Mouse (Mus musculus): Measurements from ENCODE around the gene Setd3. TPM values are rescaled to one million over a fixed set of nuclear protein-coding genes. Genes with fewer than 3 reads are reported as not detected.

Gene Setd3
- polyA plus RNA-seq, 1 experiment from 2014 or later, result 62.4 TPM

DNA sequence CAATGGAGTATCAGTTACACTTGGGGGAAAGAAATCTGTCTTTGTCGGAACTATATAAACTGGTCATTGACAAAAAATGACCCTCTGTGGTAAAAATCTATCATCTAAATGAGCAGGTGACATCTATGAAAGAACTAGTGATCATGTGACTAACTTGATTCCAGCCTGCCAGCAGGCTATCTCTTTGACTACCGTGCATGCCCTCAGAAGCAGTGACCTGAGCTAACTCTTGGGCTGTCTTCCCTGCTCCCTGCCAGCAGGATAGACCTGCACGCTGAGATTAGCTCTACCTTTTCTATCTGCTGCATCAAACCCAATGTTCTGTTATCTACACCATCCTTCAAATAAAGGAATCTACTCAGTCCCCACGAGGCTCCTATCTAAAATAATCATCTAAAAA lies 6.5 kb downstream of the Setd3 start:
- no peak for ATAC-seq (replicated peaks; ENCODE audit: insufficient number of reproducible peaks, low FRiP score, low TSS enrichment)
- Histone ChIP-seq H3K4me1 (ENCODE audit: control insufficient read depth, insufficient read depth, low read length) (peaks cover 30% of the 10 kb centered on the region), H3K4me2 (no peak overlapping the region), H3K36me3 (ENCODE audit: control insufficient read depth, insufficient read depth, low read length) (no peaks in the 10 kb centered on the region), H3K27me3 (ENCODE audit: control insufficient read depth, insufficient read depth, low read length) (no peaks in the 10 kb centered on the region), H3K9me3 (replicated peaks; ENCODE audit: control insufficient read depth, low read length) (no peaks in the 10 kb centered on the region), H3K9ac (ENCODE audit: low read depth, low read length) (no peak overlapping the region), H3K27ac (ENCODE audit: low read depth, low read length) (no peak overlapping the region), H3K4me3 (ENCODE audit: low read depth, low read length) (no peak overlapping the region)
- 58% methylated on average over 4 of the region's 4 CpGs for WGBS (ENCODE audit: insufficient replicate concordance)

DNA sequence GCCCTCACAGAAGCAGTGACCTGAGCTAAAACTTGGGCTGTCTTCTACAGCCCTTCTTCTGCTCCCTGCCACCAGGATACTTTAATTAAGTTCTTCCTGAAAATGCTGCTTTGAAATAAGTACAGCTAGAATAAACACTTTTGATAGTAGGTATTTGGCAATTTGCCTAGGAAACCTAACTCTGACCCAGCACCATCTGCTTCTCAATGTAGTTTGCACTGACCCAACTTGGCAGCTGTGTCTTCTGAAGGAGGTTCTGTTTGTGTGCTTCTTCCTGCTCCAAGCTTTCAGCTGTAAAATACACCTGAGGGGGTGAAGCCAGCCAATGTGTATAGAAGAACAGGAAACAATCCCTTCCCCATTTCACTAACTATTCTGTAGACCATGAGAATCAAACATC lies 7.8 kb downstream of the Setd3 start:
- H3K36me3 ChIP-seq (ENCODE audit: control insufficient read depth, insufficient read depth, low read length), result no peaks in the 10 kb centered on the region
- H3K4me3 ChIP-seq (ENCODE audit: low read depth, low read length), result no peak overlapping the region
- H3K4me2 ChIP-seq, result no peak overlapping the region
- H3K27me3 ChIP-seq (ENCODE audit: control insufficient read depth, insufficient read depth, low read length), result no peaks in the 10 kb centered on the region
- H3K27ac ChIP-seq (ENCODE audit: low read depth, low read length), result no peak overlapping the region
- peaks cover 22% of the 10 kb centered on the region for H3K4me1 ChIP-seq (ENCODE audit: control insufficient read depth, insufficient read depth, low read length)
- ATAC-seq (replicated peaks; ENCODE audit: insufficient number of reproducible peaks, low FRiP score, low TSS enrichment), result no peak
- H3K9ac ChIP-seq (ENCODE audit: low read depth, low read length), result no peak overlapping the region
- no peaks in the 10 kb centered on the region for H3K9me3 ChIP-seq (replicated peaks; ENCODE audit: control insufficient read depth, low read length)

GRCm38 (mm10) chr12:108170467-108170866 lies 8.6 kb downstream of the Setd3 start:
- ATAC-seq (replicated peaks; ENCODE audit: insufficient number of reproducible peaks, low FRiP score, low TSS enrichment), result no peak

GRCm38 (mm10) chr12:108168909-108169308 lies 10.2 kb downstream of the Setd3 start:
- H3K27me3 ChIP-seq (ENCODE audit: control insufficient read depth, insufficient read depth, low read length), result no peaks in the 10 kb centered on the region
- 59% methylated on average over 3 of the region's 3 CpGs for WGBS (ENCODE audit: insufficient replicate concordance)
- H3K4me2 ChIP-seq, result no peak overlapping the region
- H3K4me1 ChIP-seq (ENCODE audit: control insufficient read depth, insufficient read depth, low read length), result peaks cover 17% of the 10 kb centered on the region; the same call in 1 of the 2 replicates
- H3K27ac ChIP-seq (ENCODE audit: low read depth, low read length), result no peak overlapping the region
- H3K9me3 ChIP-seq (replicated peaks; ENCODE audit: control insufficient read depth, low read length), result no peaks in the 10 kb centered on the region
- H3K4me3 ChIP-seq (ENCODE audit: low read depth, low read length), result no peak overlapping the region
- H3K36me3 ChIP-seq (ENCODE audit: control insufficient read depth, insufficient read depth, low read length), result peaks cover 3% of the 10 kb centered on the region; the same call in 1 of the 2 replicates
- no peak overlapping the region for H3K9ac ChIP-seq (ENCODE audit: low read depth, low read length)
- no peak for ATAC-seq (replicated peaks; ENCODE audit: insufficient number of reproducible peaks, low FRiP score, low TSS enrichment)

More at GRCm38 (mm10) chr12:108170467-108170866, 8.6 kb downstream of the Setd3 start:
- Histone ChIP-seq H3K4me3 (ENCODE audit: low read depth, low read length) (no peak overlapping the region), H3K4me2 (no peak overlapping the region), H3K36me3 (ENCODE audit: control insufficient read depth, insufficient read depth, low read length) (no peaks in the 10 kb centered on the region), H3K9ac (ENCODE audit: low read depth, low read length) (no peak overlapping the region), H3K27me3 (ENCODE audit: control insufficient read depth, insufficient read depth, low read length) (no peaks in the 10 kb centered on the region), H3K9me3 (replicated peaks; ENCODE audit: control insufficient read depth, low read length) (no peaks in the 10 kb centered on the region), H3K4me1 (ENCODE audit: control insufficient read depth, insufficient read depth, low read length) (peaks cover 22% of the 10 kb centered on the region), H3K27ac (ENCODE audit: low read depth, low read length) (no peak overlapping the region)
- 86% methylated on average over 3 of the region's 3 CpGs for WGBS (ENCODE audit: insufficient replicate concordance)

GRCm38 (mm10) chr12:108163706-108164105 lies 15.4 kb downstream of the Setd3 start:
- H3K4me2 ChIP-seq, result no peak overlapping the region
- ATAC-seq (replicated peaks; ENCODE audit: insufficient number of reproducible peaks, low FRiP score, low TSS enrichment), result no peak
- H3K9me3 ChIP-seq (replicated peaks; ENCODE audit: control insufficient read depth, low read length), result no peaks in the 10 kb centered on the region
- no peaks in the 10 kb centered on the region for H3K27me3 ChIP-seq (ENCODE audit: control insufficient read depth, insufficient read depth, low read length)
- no peak overlapping the region for H3K9ac ChIP-seq (ENCODE audit: low read depth, low read length)
- no peak overlapping the region for H3K4me3 ChIP-seq (ENCODE audit: low read depth, low read length)
- H3K4me1 ChIP-seq (ENCODE audit: control insufficient read depth, insufficient read depth, low read length), result no peaks in the 10 kb centered on the region; the same call in 1 of the 2 replicates
- H3K27ac ChIP-seq (ENCODE audit: low read depth, low read length), result no peak overlapping the region
- WGBS (ENCODE audit: insufficient replicate concordance), result 80% methylated on average over 3 of the region's 3 CpGs
- peaks cover 16% of the 10 kb centered on the region for H3K36me3 ChIP-seq (ENCODE audit: control insufficient read depth, insufficient read depth, low read length)

- 86% methylated on average over 1 of the region's 1 CpGs for WGBS (ENCODE audit: insufficient replicate concordance)
- Histone ChIP-seq H3K4me1 (ENCODE audit: control insufficient read depth, insufficient read depth, low read length) (no peaks in the 10 kb centered on the region; the same call in 1 of the 2 replicates), H3K4me2 (no peak overlapping the region), H3K27ac (ENCODE audit: low read depth, low read length) (no peak overlapping the region), H3K4me3 (ENCODE audit: low read depth, low read length) (no peak overlapping the region), H3K27me3 (ENCODE audit: control insufficient read depth, insufficient read depth, low read length) (no peaks in the 10 kb centered on the region), H3K36me3 (ENCODE audit: control insufficient read depth, insufficient read depth, low read length) (peaks cover 16% of the 10 kb centered on the region), H3K9ac (ENCODE audit: low read depth, low read length) (no peak overlapping the region), H3K9me3 (replicated peaks; ENCODE audit: control insufficient read depth, low read length) (no peaks in the 10 kb centered on the region)
- ATAC-seq (replicated peaks; ENCODE audit: insufficient number of reproducible peaks, low FRiP score, low TSS enrichment), result no peak
Measured at GRCm38 (mm10) chr12:108162036-108162435, 17.1 kb downstream of the Setd3 start.

DNA sequence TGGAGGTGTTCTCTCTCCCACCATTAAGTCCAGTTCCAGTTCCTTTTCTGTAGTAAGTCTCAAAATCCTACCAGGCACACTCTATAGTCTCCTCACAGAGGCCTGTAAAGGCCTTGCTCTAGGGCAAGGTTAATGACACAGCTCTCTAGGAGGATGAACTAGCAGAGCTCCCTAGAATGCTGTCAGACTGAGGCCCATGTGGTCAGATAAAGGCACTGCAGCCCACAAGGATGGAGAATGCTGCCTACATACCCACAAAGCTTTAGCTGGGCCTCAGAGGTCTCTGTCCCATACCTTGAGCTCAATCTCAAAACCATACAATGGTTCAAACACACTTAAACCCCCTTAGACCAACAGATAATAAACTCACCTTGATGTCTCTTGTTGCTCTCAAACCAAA lies 19.3 kb downstream of the Setd3 start:
- Histone ChIP-seq H3K4me2 (no peak overlapping the region), H3K4me3 (ENCODE audit: low read depth, low read length) (no peak overlapping the region), H3K9me3 (replicated peaks; ENCODE audit: control insufficient read depth, low read length) (no peaks in the 10 kb centered on the region), H3K27me3 (ENCODE audit: control insufficient read depth, insufficient read depth, low read length) (no peaks in the 10 kb centered on the region), H3K9ac (ENCODE audit: low read depth, low read length) (no peak overlapping the region), H3K36me3 (ENCODE audit: control insufficient read depth, insufficient read depth, low read length) (peaks cover 18% of the 10 kb centered on the region), H3K27ac (ENCODE audit: low read depth, low read length) (no peak overlapping the region), H3K4me1 (ENCODE audit: control insufficient read depth, insufficient read depth, low read length) (no peaks in the 10 kb centered on the region)
- ATAC-seq (replicated peaks; ENCODE audit: insufficient number of reproducible peaks, low FRiP score, low TSS enrichment), result no peak

GRCm38 (mm10) chr12:108152743-108153142 lies 26.4 kb downstream of the Setd3 start:
- 87% methylated on average over 2 of the region's 2 CpGs for WGBS (ENCODE audit: insufficient replicate concordance)
- Histone ChIP-seq H3K4me2 (no peak overlapping the region), H3K27me3 (ENCODE audit: control insufficient read depth, insufficient read depth, low read length) (no peaks in the 10 kb centered on the region), H3K27ac (ENCODE audit: low read depth, low read length) (no peak overlapping the region), H3K4me1 (ENCODE audit: control insufficient read depth, insufficient read depth, low read length) (0 out of 2 replicates have a peak, but pooled peaks cover 7% of the 10 kb centered on the region), H3K36me3 (ENCODE audit: control insufficient read depth, insufficient read depth, low read length) (peaks cover 5% of the 10 kb centered on the region; the same call in 1 of the 2 replicates), H3K9me3 (replicated peaks; ENCODE audit: control insufficient read depth, low read length) (no peaks in the 10 kb centered on the region), H3K9ac (ENCODE audit: low read depth, low read length) (no peak overlapping the region), H3K4me3 (ENCODE audit: low read depth, low read length) (no peak overlapping the region)
- ATAC-seq (replicated peaks; ENCODE audit: insufficient number of reproducible peaks, low FRiP score, low TSS enrichment), result no peak

DNA sequence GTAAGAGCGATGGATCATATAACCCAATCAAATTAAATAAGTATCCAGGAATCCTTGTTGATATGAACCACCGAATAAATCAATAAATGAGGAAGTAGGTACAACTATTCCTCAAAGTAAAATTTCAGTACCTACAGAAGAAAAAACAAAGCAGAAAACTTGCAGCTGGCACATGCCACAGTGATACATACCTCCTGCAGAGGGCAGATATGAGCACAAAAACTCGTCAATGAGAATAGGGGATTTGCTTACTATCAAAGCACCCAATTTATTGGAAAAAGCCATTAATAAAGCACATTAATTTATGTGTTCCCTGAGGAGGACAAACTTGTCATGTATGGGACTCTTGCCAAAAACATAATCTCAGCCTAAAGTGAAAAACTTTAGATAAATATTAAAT lies 29.4 kb downstream of the Setd3 start:
- H3K4me1 ChIP-seq (ENCODE audit: control insufficient read depth, insufficient read depth, low read length), result 0 out of 2 replicates have a peak, but pooled peaks cover 7% of the 10 kb centered on the region
- no peak for ATAC-seq (replicated peaks; ENCODE audit: insufficient number of reproducible peaks, low FRiP score, low TSS enrichment)
- 71% methylated on average over 3 of the region's 3 CpGs for WGBS (ENCODE audit: insufficient replicate concordance)
- H3K27ac ChIP-seq (ENCODE audit: low read depth, low read length), result no peak overlapping the region
- no peaks in the 10 kb centered on the region for H3K27me3 ChIP-seq (ENCODE audit: control insufficient read depth, insufficient read depth, low read length)
- H3K4me2 ChIP-seq, result no peak overlapping the region
- no peak overlapping the region for H3K9ac ChIP-seq (ENCODE audit: low read depth, low read length)
- H3K36me3 ChIP-seq (ENCODE audit: control insufficient read depth, insufficient read depth, low read length), result 0 out of 2 replicates have a peak, but pooled peaks cover 3% of the 10 kb centered on the region
- H3K9me3 ChIP-seq (replicated peaks; ENCODE audit: control insufficient read depth, low read length), result no peaks in the 10 kb centered on the region
- H3K4me3 ChIP-seq (ENCODE audit: low read depth, low read length), result no peak overlapping the region

All from heart, embryonic 11.5 days (tissue).